Mouse (Mus musculus) small intestine, adult 2 months (tissue): ENCODE measurements around the gene Fam53b.

Source experiments
- CTCF ChIP-seq: fragments of 200-500 bp; IDR thresholded peaks from 2 replicates; pipeline ENCODE4 v1.5.1; 2012; ENCODE audit warnings: low read depth, mild to moderate bottlenecking, control low read depth, inconsistent platforms, low read length, moderate library complexity, mixed read lengths; ENCODE audit not compliant: insufficient replicate concordance, insufficient read length; ENCODE audit errors: extremely low read depth
- POLR2A ChIP-seq: fragments of 200-500 bp; IDR thresholded peaks from 2 replicates; pipeline ENCODE4 v1.6.1; 2012; ENCODE audit warnings: low read depth, mild to moderate bottlenecking, control low read depth, inconsistent platforms, low read length, moderate library complexity

- TF ChIP-seq POLR2A = no peak
- TF ChIP-seq CTCF = no peak
These were observed 101.5 kb downstream of the Fam53b start for GRCm38 (mm10) chr7:132712044-132712708.
